Mouse (Mus musculus) fat pad, adult 2 months (tissue): ENCODE measurements at regions not wholly inside any gene's neighbourhood (a gene's known extent, or its start where the extent isn't known, plus 50 kb on each side); places are given as distances from the start of the nearest gene placed in this dataset.
A peak's percentile ranks its signal among the peaks of the same experiment; 100 is the strongest.

Source experiments
- DNase-seq: peaks from one replicate; pipeline ENCODE4 v3.0.0-alpha.2; 2011; ENCODE audit warnings: low read depth, low spot score; ENCODE audit errors: extremely low read depth

DNA sequence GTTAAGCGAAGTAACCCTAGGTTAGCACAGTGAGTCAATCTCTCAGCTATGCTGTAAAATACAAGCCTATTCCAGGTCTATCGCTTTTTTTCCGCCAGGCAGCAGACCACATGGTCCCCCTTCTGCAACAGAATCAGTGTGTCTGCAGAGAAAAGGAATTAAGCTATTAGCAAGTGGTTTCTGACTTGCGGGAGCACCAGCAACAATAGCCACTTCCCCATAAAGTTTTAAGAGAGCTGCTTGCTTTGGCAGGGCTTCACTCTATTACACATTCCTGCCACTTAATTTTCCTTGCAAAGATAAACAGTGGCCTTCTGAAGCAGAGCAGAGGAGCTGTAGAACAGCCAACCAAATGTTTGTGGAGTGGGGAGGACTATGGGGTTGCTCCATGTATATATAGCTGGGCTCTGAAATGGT is 59.8 kb upstream of the Osmr start:
- no peak for DNase-seq

GRCm38 (mm10) chr15:6941491-6941890 is 66.7 kb upstream of the Osmr start:
- no peak for DNase-seq

DNA sequence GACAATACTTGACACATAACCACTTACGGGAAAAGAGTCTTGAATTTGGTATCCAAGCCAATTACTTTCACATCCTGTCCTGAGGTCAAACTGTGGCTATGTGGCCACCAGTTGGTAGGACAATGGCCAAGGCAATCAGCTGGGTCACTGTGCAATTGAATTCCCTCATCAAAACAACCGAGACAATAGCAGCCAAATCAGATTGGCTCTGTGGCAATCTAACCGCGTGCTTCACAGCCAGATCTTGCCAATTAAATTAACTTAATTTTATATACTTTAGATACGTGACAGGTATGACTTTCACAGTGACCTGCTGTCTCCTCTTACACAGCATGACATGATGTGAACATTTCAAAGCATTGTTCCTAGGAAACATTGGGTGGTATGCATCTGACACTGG is 74.5 kb upstream of the Osmr start:
- no peak for DNase-seq

DNA sequence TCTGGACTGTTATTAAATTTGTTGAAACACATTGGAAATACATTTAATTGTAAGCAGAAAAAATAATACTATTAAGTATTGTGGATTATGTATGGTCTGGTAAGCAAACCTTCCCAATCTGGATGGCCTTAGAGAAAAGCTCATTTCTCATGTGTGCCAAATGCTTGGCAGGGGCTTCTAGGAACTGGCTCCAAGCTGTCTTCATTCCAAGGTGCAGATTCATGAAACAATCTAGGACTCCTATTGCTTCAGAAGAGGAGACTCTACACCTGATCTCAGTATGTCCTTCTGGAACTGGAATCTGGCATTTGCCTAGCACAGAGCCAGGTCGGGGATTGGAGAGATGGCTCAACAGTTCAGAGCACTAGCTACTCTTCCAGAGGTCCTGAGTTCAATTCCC is 74.9 kb upstream of the Osmr start:
- DNase-seq: peak; percentile 43

DNA sequence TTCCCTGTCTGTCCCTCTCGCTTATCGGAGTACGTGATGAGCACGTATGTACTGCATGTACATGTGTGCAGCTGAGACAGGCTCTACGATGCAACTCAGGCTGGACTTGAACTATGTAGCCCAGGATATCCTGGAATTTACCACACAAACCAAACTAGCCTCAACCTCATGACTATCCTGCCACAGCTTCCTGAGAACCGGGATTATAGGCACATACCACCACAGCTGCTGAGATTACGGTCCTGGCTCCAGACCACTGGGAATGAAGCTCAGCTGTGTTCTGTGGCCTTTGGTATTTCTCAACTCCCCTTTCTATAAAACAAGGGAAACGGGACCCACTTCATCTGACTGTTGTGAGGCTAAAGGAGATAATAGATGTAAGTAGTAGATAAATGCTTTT is 75.7 kb upstream of the Osmr start:
- no peak for DNase-seq

- no peak for DNase-seq
Observed at GRCm38 (mm10) chr15:6953556-6953955, 78.8 kb upstream of the Osmr start.

DNA sequence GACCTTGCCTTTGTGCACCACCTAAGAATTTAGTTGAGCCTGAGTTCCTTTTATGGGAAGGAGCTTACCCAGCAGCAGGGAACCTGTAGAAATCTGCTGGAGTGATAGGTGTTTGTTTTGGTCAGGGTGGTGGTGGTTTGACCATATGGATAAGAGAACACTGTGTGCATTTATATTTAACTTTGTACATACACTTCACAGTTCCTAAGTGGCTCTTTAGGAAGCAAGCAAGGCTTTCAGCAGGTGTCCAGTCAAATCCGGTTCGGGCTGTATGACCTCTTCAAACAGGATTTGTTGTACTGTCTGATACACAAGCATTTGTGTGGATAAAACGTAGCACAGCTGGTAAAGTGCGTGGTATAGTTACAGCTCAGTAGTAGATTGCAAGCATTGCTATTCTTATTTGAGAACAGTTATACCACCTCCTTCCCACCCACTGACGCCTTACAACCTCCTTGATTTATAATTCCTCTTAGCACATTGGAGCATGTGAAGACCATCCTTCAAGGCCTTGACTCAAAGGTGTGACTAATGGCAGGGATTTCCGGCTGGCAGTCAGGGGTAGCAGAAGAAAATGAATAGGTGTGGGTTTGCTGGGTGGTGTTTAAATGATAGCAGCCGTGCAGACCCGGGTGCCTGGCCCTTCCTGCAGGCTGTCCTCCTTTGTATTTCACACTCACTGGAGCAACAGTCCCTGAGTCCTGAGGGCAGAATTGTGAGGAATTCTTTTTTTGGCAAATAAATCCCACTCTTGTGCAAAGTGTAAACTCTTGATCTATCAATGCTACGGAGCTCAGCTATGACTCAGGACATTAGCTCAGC is 79.4 kb upstream of the Osmr start:
- no peak for DNase-seq

DNA sequence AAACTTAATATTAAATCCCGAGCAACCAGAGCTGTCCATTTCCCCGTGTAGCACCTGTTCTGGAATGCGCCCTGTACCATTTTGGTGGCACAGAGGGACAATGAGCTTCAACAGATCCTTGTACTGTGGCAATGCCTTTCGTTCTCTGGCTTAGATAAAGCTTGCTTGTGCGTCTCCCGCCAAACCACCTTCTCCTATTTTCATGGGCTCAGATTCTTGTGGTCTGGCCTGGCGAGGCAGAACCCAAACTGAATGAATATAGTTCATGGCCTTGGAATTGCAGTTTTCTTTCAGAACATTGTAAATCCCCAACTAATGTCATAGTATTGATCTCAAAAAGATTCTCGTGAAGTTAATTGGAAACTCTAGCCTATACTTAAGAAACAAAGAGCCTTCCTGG is 85.1 kb upstream of the Osmr start:
- no peak for DNase-seq

- DNase-seq: no peak
Observed at GRCm38 (mm10) chr15:6960753-6961746, 86.3 kb upstream of the Osmr start.

- DNase-seq: no peak
Observed at GRCm38 (mm10) chr15:6964635-6965034, 89.9 kb upstream of the Osmr start.

DNA sequence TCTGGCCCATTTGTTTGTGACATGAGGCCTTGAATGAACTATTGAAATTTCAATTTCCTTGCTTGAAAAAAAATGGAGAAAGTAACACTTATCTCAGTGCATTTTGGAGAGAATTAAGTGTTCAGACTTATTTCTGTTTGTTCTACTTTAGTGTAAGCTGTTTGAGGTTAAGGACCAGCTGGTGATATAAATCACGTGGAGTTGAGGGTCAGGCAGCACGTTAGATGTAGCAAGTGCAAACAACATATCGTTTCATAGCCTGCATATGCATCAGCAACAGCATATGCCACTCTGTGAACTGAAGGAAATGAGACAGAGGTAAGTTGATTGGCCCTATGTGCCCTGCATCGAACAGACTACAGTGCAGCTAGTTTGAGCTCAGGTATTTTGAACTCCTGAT is 90.7 kb upstream of the Osmr start:
- no peak for DNase-seq

DNA sequence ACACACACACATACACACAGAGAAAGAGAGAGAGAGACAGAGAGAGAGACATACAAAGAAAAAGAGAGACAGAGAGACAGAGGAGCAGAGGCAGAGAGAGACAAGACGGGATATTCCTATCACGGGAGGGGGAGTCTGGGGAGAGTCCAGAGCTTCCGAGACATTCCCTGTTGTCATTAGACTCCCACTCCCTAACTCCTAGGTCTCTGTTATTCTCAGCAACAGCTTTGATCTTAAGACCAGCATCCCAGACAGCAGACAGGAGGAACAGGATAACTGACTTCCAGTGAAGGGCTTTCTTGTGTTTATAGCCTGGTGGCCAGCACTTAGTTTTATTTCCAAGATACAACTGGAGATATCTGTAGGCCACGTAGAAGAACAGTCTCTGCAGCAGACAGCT is 99.6 kb upstream of the Osmr start:
- no peak for DNase-seq

DNA sequence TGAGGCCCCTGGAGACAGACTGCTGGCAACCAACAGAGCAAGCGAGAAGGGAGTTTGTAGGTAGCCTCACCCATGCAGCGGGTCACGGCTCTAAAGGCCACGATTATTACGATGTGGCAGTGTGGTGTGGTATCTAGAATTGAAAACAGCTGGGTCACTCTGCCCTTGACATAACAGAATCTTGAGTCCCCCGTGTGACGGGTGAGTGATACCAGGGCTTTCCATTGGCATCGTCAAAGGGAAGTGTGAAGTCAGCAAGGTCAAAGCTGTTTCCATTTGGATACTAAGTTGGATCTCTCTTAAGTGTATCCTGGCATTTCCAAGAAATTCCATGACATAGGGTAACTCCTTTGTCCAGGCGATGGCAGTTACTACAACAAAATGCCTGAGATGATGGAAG is 106.7 kb upstream of the Osmr start:
- no peak for DNase-seq

DNA sequence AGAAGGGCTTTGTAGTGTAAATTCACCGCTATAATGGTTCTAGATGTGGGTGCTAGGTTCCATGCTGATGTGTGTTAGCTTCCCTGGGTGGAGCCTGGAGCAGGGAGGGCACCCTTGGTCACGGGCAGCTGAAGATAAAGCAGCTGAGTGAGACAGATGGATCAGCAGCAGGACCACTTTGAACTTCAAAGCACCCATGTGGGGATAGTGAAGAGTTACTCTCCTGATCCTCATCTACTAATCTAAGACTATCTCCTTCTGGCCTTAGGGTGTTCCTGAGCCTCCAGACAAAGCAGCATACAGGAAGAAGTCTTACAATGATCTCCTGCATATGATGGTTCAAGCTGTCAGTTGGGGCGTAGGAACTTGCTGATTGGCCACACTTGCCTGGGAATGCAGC is 107.1 kb upstream of the Lifr start:
- no peak for DNase-seq

DNA sequence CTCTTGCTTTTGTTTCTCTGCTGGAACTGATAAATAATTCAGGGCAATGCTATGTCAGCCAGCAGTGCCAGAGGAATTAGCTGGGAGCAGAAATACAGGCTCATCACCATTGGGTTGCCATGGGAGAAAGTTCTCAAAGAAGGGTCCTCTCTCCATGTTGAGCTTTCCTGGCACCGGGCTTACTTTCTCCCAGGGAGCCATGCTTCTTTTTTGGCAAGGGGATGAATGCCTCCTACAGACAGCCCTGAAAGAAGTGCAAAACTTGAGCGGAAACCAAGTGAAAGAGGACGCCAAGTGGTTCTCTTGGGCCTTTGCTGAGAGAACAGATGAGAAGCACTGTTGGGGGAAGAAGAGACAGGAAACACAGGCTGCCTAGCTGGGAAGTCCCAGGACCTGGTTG is 102.2 kb upstream of the Lifr start:
- DNase-seq: no peak

- peak; percentile 90 for DNase-seq
Observed at GRCm38 (mm10) chr15:6989094-6989493, 101.3 kb upstream of the Lifr start.

DNA sequence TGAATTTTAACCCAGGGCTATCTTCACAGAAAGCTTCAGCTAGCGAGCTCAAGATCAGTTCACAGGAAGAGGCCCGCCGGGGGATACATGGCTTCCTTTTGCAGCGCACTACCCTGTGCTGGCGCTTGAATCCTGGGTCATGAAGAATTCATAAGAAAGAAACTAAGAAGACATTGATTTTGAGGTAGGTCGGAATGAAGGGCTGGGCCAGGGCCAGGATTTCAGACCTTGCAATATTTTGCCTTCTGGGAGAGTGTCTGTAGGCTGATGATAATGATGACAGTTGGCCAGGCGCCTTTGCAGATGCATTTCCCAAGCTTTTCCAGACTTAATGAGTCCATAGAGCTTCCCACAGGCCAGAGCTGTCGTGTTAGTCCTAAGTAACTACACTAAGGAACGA is 97.2 kb upstream of the Lifr start:
- no peak for DNase-seq

DNA sequence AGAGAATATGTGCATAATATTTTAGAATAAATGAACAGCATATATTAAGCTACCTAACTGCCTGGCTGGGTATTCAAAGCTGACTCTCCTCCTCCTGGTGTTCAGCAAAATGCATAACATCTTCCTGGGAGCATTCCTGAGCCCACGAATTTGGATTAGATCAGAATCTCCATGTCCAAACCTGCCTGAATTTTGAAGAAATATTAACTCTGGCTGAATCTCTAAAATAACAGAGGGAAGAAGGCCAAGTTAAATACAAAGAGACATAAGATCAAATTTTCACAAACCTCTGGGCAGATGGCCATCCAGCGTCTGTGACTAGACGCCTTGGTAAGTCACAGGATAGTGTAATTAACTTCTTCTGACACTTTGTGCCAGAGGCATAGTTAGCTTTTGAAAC is 95.2 kb upstream of the Lifr start:
- DNase-seq: peak; percentile 100

GRCm38 (mm10) chr15:6997871-6998270 is 92.5 kb upstream of the Lifr start:
- no peak for DNase-seq

DNA sequence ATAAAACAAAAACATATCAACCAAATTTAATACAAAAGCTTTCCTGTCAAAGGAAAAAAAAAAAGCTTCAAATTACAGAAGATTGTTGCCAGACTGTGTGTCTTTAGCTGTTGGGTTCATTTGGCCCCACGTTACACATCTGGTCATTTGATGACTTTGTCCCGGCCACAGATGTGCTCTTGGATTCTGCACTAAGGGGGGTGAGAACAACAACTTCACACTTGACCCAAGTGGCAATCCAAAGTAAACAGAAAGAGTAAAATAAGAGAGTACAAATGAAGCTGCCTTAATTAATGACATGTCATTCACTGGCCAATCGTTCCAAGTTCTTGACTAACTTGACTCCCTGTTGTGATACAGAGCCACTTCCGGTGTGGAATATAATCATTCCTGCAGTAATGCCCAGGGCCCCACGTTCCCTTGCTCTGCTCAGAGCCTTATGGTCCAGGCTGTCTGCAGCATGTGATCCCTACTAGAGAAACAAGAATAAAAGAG is 91.8 kb upstream of the Lifr start:
- DNase-seq: no peak

DNA sequence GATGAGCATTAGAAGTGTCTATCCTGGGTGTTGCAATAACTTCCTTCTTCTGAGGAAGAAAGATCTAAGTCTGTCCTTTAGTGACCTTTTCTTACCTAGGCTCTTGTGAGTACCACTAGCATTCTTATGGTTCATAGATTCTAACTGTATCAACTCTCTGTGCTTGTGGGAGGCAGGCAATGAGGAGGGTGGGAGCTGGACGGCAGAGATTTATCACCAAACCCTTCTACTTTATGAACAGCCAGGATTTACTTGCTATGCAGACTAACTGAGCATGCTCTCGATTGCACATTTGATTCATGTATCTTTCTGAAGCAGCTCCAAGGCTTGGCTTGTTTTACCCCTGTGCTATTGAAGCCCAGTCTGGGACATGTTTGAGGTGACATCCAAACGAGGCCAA is 90.7 kb upstream of the Lifr start:
- no peak for DNase-seq

GRCm38 (mm10) chr15:7002226-7002625 is 88.2 kb upstream of the Lifr start:
- no peak for DNase-seq
